Mouse (Mus musculus) hindbrain, embryonic 14.5 days (tissue): Measurements from ENCODE around the gene Tbcd. TPM values are rescaled to one million over a fixed set of nuclear protein-coding genes. Genes with fewer than 3 reads are reported as not detected.

Experiments
- ATAC-seq: fragments of 200-750 bp; cut with Nextera tagmentation; 2 replicates; pipeline ENCODE4 v1.8.0; 2017; ENCODE audit warnings: moderate number of reproducible peaks, mild to moderate bottlenecking, moderate TSS enrichment, moderate library complexity; ENCODE audit not compliant: low FRiP score
- DNase-seq: peaks from one replicate; pipeline ENCODE4 v3.0.0-alpha.2; 2015; ENCODE audit warnings: low spot score
- H3K27ac ChIP-seq: fragments of 300-500 bp; sonication (generic); 2 replicates; pipeline ENCODE4 v1.5.1; 2014; ENCODE audit warnings: mild to moderate bottlenecking, moderate library complexity
- H3K27me3 ChIP-seq: fragments of 300-500 bp; sonication (generic); 2 replicates; pipeline ENCODE4 v1.6.1; 2014; ENCODE audit warnings: mild to moderate bottlenecking, low read length, mixed read lengths; ENCODE audit not compliant: control insufficient read depth, insufficient read depth
- H3K36me3 ChIP-seq: fragments of 300-500 bp; sonication (generic); replicated peaks from 2 replicates; pipeline ENCODE4 v1.6.1; 2014; ENCODE audit not compliant: control insufficient read depth, insufficient read depth
- H3K4me1 ChIP-seq: fragments of 300-500 bp; sonication (generic); replicated peaks from 2 replicates; pipeline ENCODE4 v1.6.1; 2014; ENCODE audit warnings: antibody characterized with exemption, low read length, mixed read lengths; ENCODE audit not compliant: control insufficient read depth, insufficient read depth
- H3K4me2 ChIP-seq: fragments of 300-500 bp; sonication (generic); replicated peaks from 2 replicates; pipeline ENCODE4 v1.6.1; 2014; ENCODE audit warnings: mild to moderate bottlenecking, moderate library complexity
- H3K4me3 ChIP-seq: fragments of 300-500 bp; sonication (generic); replicated peaks from 2 replicates; pipeline ENCODE4 v1.5.1; 2014; ENCODE audit warnings: mild to moderate bottlenecking, low read length
- H3K9ac ChIP-seq: fragments of 300-500 bp; sonication (generic); 2 replicates; pipeline ENCODE4 v1.6.1; 2014
- H3K9me3 ChIP-seq: fragments of 300-500 bp; sonication (generic); 2 replicates; pipeline ENCODE4 v1.6.1; 2016; ENCODE audit warnings: low read length; ENCODE audit not compliant: control insufficient read depth
- WGBS: fragments of 180-500 bp; shearing (Covaris S2); extraction: QIAGEN DNeasy Blood & Tissue Kit; methylation state at CpG from one replicate; pipeline ENCODE4 v1.1.7; 2014; 5-methylcytosine and 5-hydroxymethylcytosine counted together
- polyA plus RNA-seq: library from polyadenylated mRNA; unstranded; fragments of >200 nt; fragmentation: Nextera tagmentation; extraction: Ambion mirVana; gene quantifications from 2 replicates; pipeline ENCODE4 v1.2.1, GENCODE M21; 2014

Gene Tbcd
- polyA plus RNA-seq, 1 experiment from 2014 or later, result 55.7 TPM

GRCm38 (mm10) chr11:121519703-121520102, 68.0 kb downstream of the Tbcd start:
- ATAC-seq (no peak), DNase-seq (no peak)
- H3K4me1 ChIP-seq, result no peaks in the 10 kb centered on the region
- H3K4me2 ChIP-seq, result no peak overlapping the region
- H3K36me3 ChIP-seq, result no peaks in the 10 kb centered on the region; the same call in 1 of the 2 replicates
- H3K27me3 ChIP-seq, result no peaks in the 10 kb centered on the region
- 88% methylated on average over 7 of the region's 7 CpGs for WGBS
- H3K27ac ChIP-seq, result no peak overlapping the region
- H3K4me3 ChIP-seq, result no peak overlapping the region
- no peak overlapping the region for H3K9ac ChIP-seq
- H3K9me3 ChIP-seq, result no peaks in the 10 kb centered on the region

GRCm38 (mm10) chr11:121520761-121521160, 69.0 kb downstream of the Tbcd start:
- no peaks in the 10 kb centered on the region for H3K27me3 ChIP-seq
- ATAC-seq (no peak), DNase-seq (no peak)
- no peak overlapping the region for H3K4me3 ChIP-seq
- H3K27ac ChIP-seq, result no peak overlapping the region
- H3K9me3 ChIP-seq, result no peaks in the 10 kb centered on the region
- WGBS, result 89% methylated on average over 2 of the region's 2 CpGs
- no peaks in the 10 kb centered on the region; the same call in 1 of the 2 replicates for H3K36me3 ChIP-seq
- no peak overlapping the region for H3K4me2 ChIP-seq
- H3K4me1 ChIP-seq, result no peaks in the 10 kb centered on the region
- no peak overlapping the region for H3K9ac ChIP-seq

GRCm38 (mm10) chr11:121522156-121522762, 70.5 kb downstream of the Tbcd start:
- DNase-seq (no peak), ATAC-seq (no peak)
- no peak overlapping the region for H3K4me3 ChIP-seq
- WGBS, result 91% methylated on average over 4 of the region's 4 CpGs
- H3K4me1 ChIP-seq, result no peaks in the 10 kb centered on the region
- H3K36me3 ChIP-seq, result no peaks in the 10 kb centered on the region; the same call in 1 of the 2 replicates
- H3K27ac ChIP-seq, result no peak overlapping the region
- no peaks in the 10 kb centered on the region for H3K9me3 ChIP-seq
- H3K9ac ChIP-seq, result no peak overlapping the region
- no peak overlapping the region for H3K4me2 ChIP-seq
- no peaks in the 10 kb centered on the region for H3K27me3 ChIP-seq

GRCm38 (mm10) chr11:121524191-121524590, 72.4 kb downstream of the Tbcd start:
- H3K27ac ChIP-seq, result no peak overlapping the region
- whole genome bisulfite sequencing, result 96% methylated on average over 7 of the region's 7 CpGs
- no peak overlapping the region for H3K4me2 ChIP-seq
- H3K9me3 ChIP-seq, result no peaks in the 10 kb centered on the region
- no peak for DNase-seq
- H3K36me3 ChIP-seq, result no peaks in the 10 kb centered on the region
- no peak for ATAC-seq
- H3K9ac ChIP-seq, result no peak overlapping the region
- H3K4me3 ChIP-seq, result no peak overlapping the region
- no peaks in the 10 kb centered on the region for H3K4me1 ChIP-seq
- H3K27me3 ChIP-seq, result no peaks in the 10 kb centered on the region

GRCm38 (mm10) chr11:121529747-121530146, 78.0 kb downstream of the Tbcd start:
- ATAC-seq, result no peak
- Histone ChIP-seq H3K4me1 (no peaks in the 10 kb centered on the region), H3K27ac (no peak overlapping the region), H3K9me3 (no peaks in the 10 kb centered on the region), H3K36me3 (no peaks in the 10 kb centered on the region), H3K9ac (no peak overlapping the region), H3K27me3 (no peaks in the 10 kb centered on the region), H3K4me2 (no peak overlapping the region), H3K4me3 (no peak overlapping the region)
- 99% methylated on average over 3 of the region's 3 CpGs for WGBS
- no peak for DNase-seq

- Histone ChIP-seq H3K4me3 (no peak overlapping the region), H3K27me3 (no peaks in the 10 kb centered on the region), H3K36me3 (peaks cover 7% of the 10 kb centered on the region), H3K27ac (no peak overlapping the region), H3K9ac (no peak overlapping the region), H3K4me1 (no peaks in the 10 kb centered on the region), H3K4me2 (no peak overlapping the region), H3K9me3 (no peaks in the 10 kb centered on the region)
- ATAC-seq (no peak), DNase-seq (no peak)
- 44% methylated on average over 3 of the region's 3 CpGs for WGBS
Measured at GRCm38 (mm10) chr11:121536528-121536927, 84.8 kb downstream of the Tbcd start.

GRCm38 (mm10) chr11:121542471-121542870, 90.7 kb downstream of the Tbcd start:
- DNase-seq (no peak), ATAC-seq (no peak)
- H3K27me3 ChIP-seq, result no peaks in the 10 kb centered on the region
- no peak overlapping the region for H3K4me2 ChIP-seq
- WGBS, result 95% methylated on average over 4 of the region's 4 CpGs
- no peak overlapping the region for H3K9ac ChIP-seq
- no peaks in the 10 kb centered on the region for H3K4me1 ChIP-seq
- peaks cover 12% of the 10 kb centered on the region for H3K36me3 ChIP-seq
- H3K9me3 ChIP-seq, result no peaks in the 10 kb centered on the region
- no peak overlapping the region for H3K4me3 ChIP-seq
- no peak overlapping the region for H3K27ac ChIP-seq

- no peak overlapping the region for H3K4me3 ChIP-seq
- no peaks in the 10 kb centered on the region for H3K27me3 ChIP-seq
- DNase-seq (no peak), ATAC-seq (no peak)
- H3K9ac ChIP-seq, result no peak overlapping the region
- peaks cover 12% of the 10 kb centered on the region for H3K36me3 ChIP-seq
- WGBS, result 91% methylated on average over 5 of the region's 5 CpGs
- no peaks in the 10 kb centered on the region for H3K9me3 ChIP-seq
- H3K4me2 ChIP-seq, result no peak overlapping the region
- peaks cover 3% of the 10 kb centered on the region for H3K4me1 ChIP-seq
- H3K27ac ChIP-seq, result no peak overlapping the region
Measured at GRCm38 (mm10) chr11:121543287-121543856, 91.6 kb downstream of the Tbcd start.

GRCm38 (mm10) chr11:121543922-121544321, 92.2 kb downstream of the Tbcd start:
- Histone ChIP-seq H3K9ac (no peak overlapping the region), H3K4me2 (no peak overlapping the region), H3K27ac (no peak overlapping the region), H3K36me3 (peaks cover 12% of the 10 kb centered on the region), H3K4me1 (peaks cover 6% of the 10 kb centered on the region), H3K9me3 (no peaks in the 10 kb centered on the region), H3K27me3 (no peaks in the 10 kb centered on the region), H3K4me3 (no peak overlapping the region)
- no peak for DNase-seq
- no peak for ATAC-seq
- 90% methylated on average over 9 of the region's 9 CpGs for WGBS
